Mouse (Mus musculus): ENCODE measurements around the gene Lhx4.

DNA sequence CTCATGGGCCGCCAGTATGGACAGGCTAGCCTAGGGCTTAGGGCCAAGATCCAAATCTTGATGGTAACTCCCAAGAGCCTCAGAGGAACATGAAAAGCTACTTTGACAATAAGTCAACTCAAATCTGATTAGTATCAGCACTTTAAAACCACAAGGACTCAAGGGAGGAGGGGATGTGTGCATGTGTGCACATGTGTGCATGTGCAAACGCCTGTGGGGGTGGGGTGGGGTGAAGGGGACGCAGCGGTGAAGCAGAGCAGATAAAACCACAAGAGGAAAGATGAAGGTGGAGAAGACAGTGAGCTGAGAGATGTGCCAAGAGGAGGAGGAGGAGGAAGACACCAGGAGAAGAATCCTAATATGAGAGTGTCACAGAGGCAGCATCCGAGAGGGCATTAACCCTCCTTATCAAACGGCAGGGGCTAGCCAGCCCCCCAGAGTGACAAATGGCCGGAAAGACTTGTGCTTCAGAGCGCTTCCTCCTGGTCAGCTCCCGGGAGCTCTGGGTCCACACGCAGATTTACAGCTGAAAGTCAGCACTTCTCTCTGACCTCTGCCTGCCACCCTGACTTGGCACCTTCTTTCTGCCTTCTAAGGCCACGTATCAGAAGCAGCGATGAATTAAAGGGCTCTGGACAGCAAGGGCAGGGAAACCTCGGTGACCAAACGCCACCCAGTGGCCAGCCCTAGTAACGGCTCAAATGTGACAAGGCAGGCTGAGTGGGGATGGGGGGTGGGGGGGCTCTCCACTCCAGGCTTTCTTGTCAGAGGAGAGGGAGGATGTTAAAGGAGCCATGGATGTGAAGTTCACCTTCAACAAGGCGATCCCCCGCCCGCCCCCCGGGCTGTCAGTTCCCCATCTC lies 33.1 kb upstream of the Lhx4 start:
- TF ChIP-seq CTCF (IDR thresholded peaks at IDR 0.05 in 2 of 3, conservative IDR thresholded peaks at IDR 0.05 in 1 of 3; ENCODE audit: control insufficient read depth in 1 of 3, insufficient read depth in 1 of 3, low read depth in 2 of 3, low read length in 3 of 3, poor library complexity in 1 of 3, severe bottlenecking in 1 of 3) (peak; percentile 42 to 73 (median 54); a peak in 5 of 6 replicates), POLR2A (IDR thresholded peaks at IDR 0.05; ENCODE audit: control insufficient read depth in 1 of 2, insufficient read depth in 1 of 2, low read depth in 1 of 2, low read length in 2 of 2, poor library complexity in 1 of 2) (no peak), BHLHE40 (IDR thresholded peaks at IDR 0.05; ENCODE audit: borderline replicate concordance, low read depth, low read length) (peak; percentile 60; the same call in 1 of the 2 replicates), EP300 (IDR thresholded peaks at IDR 0.05; ENCODE audit: low read depth in 1 of 2, low read length in 2 of 2) (peak in 1 of 2 experiments; percentile 38; a peak in 1 of 4 replicates), GABPA (IDR thresholded peaks at IDR 0.05; ENCODE audit: low read depth, low read length) (no peak), ELF1 (IDR thresholded peaks at IDR 0.05; ENCODE audit: low read depth, low read length) (no peak), TCF12 (IDR thresholded peaks at IDR 0.05; ENCODE audit: low read depth, low read length) (no peak), POLR2AphosphoS2 (IDR thresholded peaks at IDR 0.05; ENCODE audit: low read length) (no peak), CHD2 (IDR thresholded peaks at IDR 0.05; ENCODE audit: low read length) (no peak), MAFK (IDR thresholded peaks at IDR 0.05; ENCODE audit: borderline replicate concordance, low read depth, low read length) (no peak)

Measured in MEL (cell line).